Mouse (Mus musculus) megakaryocyte-erythroid progenitor cell, adult 5-6 weeks (primary cell): Measurements from ENCODE around the gene Ccdc78. TPM values are rescaled to one million over a fixed set of nuclear protein-coding genes. Genes with fewer than 3 reads are reported as not detected.
"Not testable (repeated sequence)": the region's sequence is repeated elsewhere in the genome, so short reads cannot be mapped to it uniquely, and the experiment has no call there.

Experiments used
- ATAC-seq: replicated peaks from 2 replicates; pipeline ENCODE4 v1.8.0; 2016; ENCODE audit warnings: mild to moderate bottlenecking, inconsistent platforms; ENCODE audit not compliant: severe bottlenecking, poor library complexity, low FRiP score, low TSS enrichment
- total RNA-seq, 2 experiments: library from RNA; stranded (forward) in 1 of 2; stranded (reverse) in 1 of 2; fragments of 200-1000, 215-1000 nt in 1 of 2; fragments of >200 nt in 1 of 2; fragmentation: Nextera tagmentation in 1 of 2; gene quantifications; 2 replicates each; pipeline ENCODE4 v1.2.3; 2014 to 2017

Gene Ccdc78
- 1.2 TPM in 1 of 2 replicates, not detected in the other for total RNA-seq (2014; fragmentation: Nextera tagmentation)
- total RNA-seq (2017), result 0.15 TPM in 1 of 2 replicates, not detected in the other

- ATAC-seq, result no peak
Observed at GRCm38 (mm10) chr17:25786280-25786679, at the start of gene Ccdc78. TSS of gene Ccdc78 (plus strand) at chr17:25786580.

GRCm38 (mm10) chr17:25738861-25739260 is 47.5 kb upstream of the Ccdc78 start:
- ATAC-seq, result no peak

GRCm38 (mm10) chr17:25741471-25741870 is 44.9 kb upstream of the Ccdc78 start:
- ATAC-seq, result not testable (repeated sequence)

GRCm38 (mm10) chr17:25743831-25744230 is 42.5 kb upstream of the Ccdc78 start:
- ATAC-seq, result no peak

GRCm38 (mm10) chr17:25744311-25744710 is 42.1 kb upstream of the Ccdc78 start:
- no peak for ATAC-seq

GRCm38 (mm10) chr17:25748238-25748637 is 38.1 kb upstream of the Ccdc78 start:
- no peak for ATAC-seq

GRCm38 (mm10) chr17:25749314-25749713 is 37.1 kb upstream of the Ccdc78 start:
- no peak for ATAC-seq

GRCm38 (mm10) chr17:25751446-25751845 is 34.9 kb upstream of the Ccdc78 start:
- no peak for ATAC-seq

- ATAC-seq, result no peak
Observed at GRCm38 (mm10) chr17:25754241-25754640, 32.1 kb upstream of the Ccdc78 start, which contains the start of gene Msln. TSS of gene Msln (minus strand) at chr17:25754378.

- ATAC-seq, result no peak
Observed at GRCm38 (mm10) chr17:25755086-25755485, 31.3 kb upstream of the Ccdc78 start.

GRCm38 (mm10) chr17:25755627-25756377 is 30.6 kb upstream of the Ccdc78 start:
- no peak for ATAC-seq

GRCm38 (mm10) chr17:25756378-25757242 is 29.8 kb upstream of the Ccdc78 start:
- ATAC-seq, result no peak

- no peak for ATAC-seq
Observed at GRCm38 (mm10) chr17:25757691-25758090, 28.7 kb upstream of the Ccdc78 start.

GRCm38 (mm10) chr17:25760148-25760547 is 26.2 kb upstream of the Ccdc78 start:
- ATAC-seq, result no peak

GRCm38 (mm10) chr17:25761561-25761970 is 24.8 kb upstream of the Ccdc78 start:
- ATAC-seq, result no peak

GRCm38 (mm10) chr17:25762591-25762990 is 23.8 kb upstream of the Ccdc78 start:
- no peak for ATAC-seq

- no peak for ATAC-seq
Observed at GRCm38 (mm10) chr17:25765886-25766285, 20.5 kb upstream of the Ccdc78 start.

GRCm38 (mm10) chr17:25769331-25769730 is 17.0 kb upstream of the Ccdc78 start:
- no peak for ATAC-seq

GRCm38 (mm10) chr17:25773549-25774120 is 12.7 kb upstream of the Ccdc78 start, which contains the start of gene Narfl:
TSS of gene Narfl (plus strand) at chr17:25773776.
- ATAC-seq, result peak; percentile 96
